Mouse (Mus musculus): ENCODE data around the gene Phyhipl. TPM values are rescaled to one million over a fixed set of nuclear protein-coding genes. Genes with fewer than 3 reads are reported as not detected.
A peak's percentile ranks its signal among the peaks of the same experiment; 100 is the strongest.

Gene Phyhipl
- total RNA-seq, 2 experiments from 2014 or later, result 3.1 to 4.4 TPM

DNA sequence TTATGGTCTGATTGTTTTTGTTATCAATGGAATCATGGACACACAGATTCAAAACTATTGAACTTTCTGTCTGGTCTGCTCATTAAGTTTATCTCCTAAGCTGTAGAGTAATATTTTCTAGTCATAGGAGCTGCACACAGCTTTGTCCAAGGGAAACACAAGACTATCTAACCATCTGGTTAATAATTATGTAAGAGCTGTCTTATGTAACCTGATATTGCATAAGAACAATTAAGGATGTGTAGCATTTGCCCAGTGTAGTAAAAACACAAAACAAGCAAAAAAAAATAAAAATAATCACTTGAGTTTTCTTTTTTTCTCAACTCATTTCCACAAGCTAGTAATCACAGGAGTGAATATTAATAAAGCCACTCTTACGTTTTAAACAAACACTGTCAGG is 20.5 kb downstream of the Phyhipl start:
- no peak for DNase-seq

DNA sequence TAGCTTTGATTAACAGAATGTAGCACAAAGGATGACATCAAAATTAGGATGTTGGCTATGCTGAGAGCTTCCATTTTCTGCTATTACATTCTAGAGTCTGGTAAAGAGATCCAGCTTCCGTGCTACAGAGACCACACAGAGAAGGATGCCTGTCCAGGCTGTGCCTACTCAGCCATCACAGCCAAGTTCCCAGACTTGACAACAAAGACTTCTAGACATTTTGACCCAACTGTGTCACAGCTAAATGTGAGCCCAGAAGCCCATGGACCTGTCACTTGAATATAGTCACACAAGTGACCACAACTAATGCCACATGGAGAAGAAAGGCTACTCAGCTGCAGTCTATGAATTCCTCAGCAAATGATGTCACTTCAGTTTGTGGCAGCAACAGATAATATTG is 24.6 kb downstream of the Phyhipl start:
- DNase-seq, result no peak

DNA sequence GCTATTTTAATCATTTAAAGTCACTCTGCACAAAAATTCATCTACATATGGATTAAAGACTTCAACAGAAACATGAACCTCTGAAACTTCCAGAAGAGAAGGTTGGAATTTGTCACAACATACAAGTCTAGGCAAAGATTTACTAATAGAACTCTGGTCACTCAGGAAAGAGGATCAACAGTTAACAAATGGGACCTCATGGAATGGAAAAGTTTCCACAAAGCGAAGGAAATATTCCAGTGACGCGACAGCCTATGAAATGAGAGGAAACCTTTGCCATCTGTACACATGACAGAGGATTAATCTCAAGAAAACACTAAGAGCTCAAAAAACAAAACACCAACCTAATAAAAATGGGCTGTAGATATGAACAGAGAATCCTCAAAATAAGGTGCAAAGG is 32.3 kb downstream of the Phyhipl start:
- no peak for DNase-seq

DNA sequence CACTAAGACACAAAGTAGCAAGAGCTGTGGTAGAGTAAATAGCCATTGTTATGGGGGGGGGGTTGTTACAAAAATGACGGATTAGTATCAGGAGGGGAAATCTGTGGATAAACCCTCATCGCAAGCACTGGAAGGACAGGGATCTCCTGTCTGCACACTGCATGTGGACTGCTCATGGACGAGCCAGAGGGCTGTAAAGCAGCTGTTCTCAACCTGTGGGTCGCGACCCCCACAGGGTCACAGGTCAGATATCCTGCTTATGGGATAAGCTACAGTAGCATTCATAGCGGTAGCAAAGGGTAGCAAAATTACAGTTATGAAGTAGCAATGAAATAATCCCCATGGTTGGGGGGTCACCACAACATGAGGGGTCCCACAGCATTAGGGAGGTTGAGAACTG is 39.4 kb downstream of the Phyhipl start:
- DNase-seq, result no peak

DNA sequence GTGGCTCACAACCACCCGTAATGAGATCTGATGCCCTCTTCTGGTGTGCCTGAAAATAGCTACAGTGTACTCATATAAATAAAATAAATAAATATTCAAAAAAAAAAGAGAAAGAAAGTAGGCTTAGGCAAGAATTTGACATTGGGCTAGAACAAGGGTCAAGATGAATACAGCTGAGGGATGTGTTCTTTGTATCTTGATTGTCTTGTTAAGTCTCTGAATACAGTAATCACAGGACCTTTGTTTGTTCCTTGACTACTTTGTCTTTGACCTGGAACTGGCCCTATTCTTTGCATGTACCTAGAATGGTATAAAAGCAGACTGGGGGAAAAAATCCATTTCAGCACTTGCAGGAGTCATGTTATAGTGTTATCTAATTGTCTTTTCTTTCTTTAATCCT is 44.1 kb downstream of the Phyhipl start:
- no peak for DNase-seq

DNA sequence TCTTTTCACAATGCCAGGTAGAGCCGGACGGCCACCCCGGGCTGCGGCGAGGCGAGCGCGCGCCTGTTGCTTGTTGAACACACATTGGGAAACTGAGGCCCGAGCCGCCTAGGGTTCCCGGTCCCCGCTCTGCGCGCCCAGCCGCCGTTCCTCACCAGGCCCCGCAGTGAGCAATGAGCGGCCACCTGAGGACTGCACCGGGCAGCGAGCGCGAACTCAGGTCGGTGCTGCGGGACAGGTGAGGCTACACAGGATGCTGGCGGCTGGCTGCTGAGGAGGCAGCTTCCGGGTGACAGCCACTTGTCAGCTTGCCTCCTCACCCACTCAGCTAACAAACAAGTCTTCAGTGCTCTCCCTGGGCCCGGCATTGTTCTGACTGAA is 55.9 kb downstream of the Phyhipl start:
- no peak for DNase-seq

DNA sequence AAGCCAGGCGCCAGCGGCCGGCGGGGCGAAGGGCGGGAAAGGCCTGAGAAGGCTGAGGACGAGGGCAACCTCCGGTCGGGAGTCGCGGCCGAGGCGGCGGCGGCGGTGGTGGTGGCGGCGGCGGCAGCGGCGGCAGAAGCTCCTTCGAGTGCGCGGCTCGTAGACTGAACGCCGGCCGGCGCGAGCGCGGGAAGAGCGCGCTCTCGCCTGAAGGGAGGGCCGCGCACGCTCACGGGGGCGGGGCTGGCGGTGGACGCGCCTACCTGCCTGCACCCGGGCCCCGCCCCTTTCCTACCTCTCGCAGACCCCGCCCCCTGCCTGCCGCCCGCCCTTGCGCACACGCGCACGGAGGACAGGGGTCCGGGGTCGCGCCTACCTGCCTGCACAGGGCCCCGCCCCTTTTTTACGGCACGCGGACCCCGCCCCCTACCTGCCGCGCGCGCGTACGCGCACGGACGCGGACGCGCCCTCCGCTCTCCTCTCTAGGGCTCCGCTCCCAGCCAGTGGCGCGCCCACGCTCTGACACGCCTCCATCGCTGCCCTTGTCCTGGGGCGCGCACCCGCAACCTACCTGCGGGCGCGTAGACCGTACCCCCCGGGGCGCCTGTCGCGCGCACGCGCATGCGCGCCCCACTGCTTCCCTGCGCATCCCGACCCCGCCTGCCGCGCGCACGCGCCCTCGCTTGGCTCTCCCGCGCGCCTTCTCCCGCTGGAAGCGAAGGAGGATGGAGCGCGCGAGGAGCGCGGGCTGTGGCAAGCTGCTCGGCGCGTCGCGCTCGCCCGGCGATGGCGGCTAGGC is 56.4 kb downstream of the Phyhipl start:
- peak; percentile 80 for DNase-seq

DNA sequence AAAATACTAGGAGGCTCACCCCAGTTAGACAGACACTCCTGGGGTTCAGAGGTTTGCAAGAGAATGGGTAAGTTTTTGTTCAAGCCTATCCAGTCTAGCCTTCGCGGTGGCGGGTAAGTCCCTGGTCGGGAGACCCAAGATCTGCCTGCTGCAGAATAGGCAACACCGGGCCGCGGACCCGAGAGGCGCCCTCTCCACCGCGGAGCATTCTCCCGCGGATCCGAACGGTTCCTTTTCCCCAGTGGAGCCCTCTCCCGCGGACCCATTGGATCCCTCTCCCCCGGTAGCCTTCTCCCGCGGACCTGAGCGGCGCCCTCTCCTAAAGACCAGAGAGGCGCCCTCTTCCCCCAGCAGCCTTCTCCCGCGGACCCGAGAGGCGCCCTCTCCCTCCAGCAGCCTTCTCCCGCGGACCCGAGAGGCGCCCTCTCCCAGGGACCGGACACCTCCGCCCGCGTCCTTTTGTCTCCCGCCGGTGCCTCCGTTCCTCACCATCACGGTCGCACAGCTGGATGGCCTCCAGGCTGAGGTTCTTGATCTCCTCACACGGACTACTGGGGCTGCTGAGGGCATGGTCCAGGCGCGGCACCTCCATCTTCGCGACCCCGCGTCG is 57.1 kb downstream of the Phyhipl start:
- DNase-seq, result peak; percentile 36

DNA sequence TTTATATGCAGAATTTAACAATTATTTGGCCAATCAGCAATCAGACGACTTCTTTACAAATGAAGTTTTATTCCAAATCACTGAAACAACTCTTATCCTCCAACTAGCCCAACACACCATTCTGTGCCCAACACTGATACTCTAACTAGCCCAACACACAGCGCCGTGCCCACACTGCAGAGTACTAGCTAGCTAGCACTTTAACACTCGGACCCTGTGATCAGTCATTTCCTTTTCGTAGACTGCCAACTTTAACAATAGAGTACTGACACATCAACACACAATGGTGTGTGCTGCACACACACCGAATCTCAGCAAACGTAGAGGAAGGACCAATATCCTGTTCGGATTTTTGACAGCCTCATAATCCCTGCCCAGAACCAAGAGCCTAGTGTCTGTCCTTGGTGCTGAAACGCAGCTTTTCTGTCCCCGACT is 57.7 kb downstream of the Phyhipl start:
- DNase-seq, result peak; percentile 71

DNA sequence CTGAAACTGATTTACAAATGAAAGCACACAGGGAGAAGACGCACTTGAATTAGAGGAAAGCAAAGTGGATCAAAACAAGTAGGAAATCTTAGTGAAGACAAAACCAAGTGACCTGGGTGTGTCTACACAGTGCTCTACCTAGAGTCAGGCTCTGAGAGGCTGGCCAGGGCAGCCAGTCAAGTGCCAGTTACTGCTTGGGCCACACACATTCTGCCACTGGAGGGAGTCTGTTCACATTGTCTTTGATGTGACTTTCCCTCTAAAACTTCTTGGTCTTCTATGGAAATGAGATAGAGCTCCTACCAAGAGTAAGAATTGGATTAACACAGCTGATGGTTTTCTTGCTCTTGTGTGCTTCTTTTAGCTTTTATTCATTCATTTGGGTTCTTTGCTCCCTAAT is 61.8 kb downstream of the Phyhipl start:
- peak; percentile 50 for DNase-seq

DNA sequence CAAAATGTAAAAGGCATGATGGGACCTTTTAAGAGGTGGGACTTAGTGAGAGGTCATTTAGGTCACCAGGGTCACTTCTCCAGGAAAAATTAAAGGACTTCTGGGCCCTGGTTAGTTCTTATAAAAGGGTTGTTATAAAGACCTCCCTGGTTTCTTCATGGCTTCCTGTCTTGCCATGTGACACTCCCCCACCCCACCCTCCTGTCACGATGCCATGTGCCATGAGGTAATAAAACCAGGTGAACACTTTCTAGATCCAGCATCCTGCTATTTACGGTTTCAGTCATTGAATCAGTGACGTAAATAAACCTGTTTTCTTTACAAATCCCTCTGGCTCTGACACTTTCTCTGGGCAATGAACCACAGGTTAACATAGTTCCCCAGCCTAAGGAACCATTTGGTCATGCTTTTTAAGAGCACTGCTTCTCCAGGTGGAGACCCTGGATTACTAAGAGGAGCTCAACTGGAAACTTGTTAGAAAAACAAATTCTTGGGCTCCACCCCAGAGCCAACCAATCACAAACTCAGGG is 68.8 kb downstream of the Phyhipl start:
- no peak for DNase-seq

DNA sequence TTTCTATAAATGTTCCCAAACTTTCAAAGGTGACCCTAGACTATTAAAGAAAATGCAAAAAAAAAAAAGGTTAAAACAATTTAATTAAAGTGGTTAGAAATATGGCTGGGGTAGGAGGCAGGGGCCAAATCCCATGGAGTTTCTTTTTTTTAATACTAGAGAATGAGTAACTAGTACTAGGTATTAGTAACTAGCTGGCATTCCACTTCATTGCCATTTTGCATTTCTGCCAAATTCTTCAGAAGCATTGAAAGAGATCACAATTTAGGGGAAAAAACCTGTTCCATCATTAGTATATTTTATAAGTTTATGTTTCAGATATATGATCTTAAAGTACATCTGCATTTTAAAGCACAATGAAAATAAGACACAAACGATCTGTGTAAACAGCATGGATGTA is 71.6 kb downstream of the Phyhipl start:
- DNase-seq, result no peak

DNA sequence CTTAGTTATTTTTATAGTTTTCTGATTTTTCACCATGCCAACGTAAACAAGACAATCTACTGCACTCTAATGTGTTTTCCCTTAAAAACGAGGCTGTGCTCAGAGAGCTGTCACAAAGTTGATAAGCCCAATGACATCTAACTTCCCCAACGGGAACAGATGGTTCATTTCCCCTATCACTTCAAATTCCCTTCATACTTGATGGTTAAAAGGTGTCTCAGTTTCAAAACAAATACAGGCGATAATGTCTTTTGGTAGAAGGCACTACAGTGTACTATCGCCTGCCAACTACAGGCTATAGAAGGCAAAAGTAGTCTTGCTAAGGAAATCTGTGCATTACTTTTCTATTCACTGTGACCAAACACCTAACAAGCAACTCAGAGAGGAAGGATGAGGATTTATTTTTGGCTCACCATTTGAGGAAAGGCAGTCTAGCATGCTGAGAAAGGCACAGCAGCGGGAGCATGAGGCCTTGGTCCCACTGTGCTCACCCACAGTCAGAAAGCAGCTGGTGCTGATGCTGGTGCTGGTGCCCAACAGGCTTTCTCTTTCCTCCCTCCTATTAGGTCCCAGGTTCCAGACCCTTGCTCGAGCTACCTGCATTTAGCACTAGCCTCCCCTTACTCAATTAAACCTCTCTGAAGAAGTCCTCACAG is 74.1 kb downstream of the Phyhipl start:
- no peak for DNase-seq

DNA sequence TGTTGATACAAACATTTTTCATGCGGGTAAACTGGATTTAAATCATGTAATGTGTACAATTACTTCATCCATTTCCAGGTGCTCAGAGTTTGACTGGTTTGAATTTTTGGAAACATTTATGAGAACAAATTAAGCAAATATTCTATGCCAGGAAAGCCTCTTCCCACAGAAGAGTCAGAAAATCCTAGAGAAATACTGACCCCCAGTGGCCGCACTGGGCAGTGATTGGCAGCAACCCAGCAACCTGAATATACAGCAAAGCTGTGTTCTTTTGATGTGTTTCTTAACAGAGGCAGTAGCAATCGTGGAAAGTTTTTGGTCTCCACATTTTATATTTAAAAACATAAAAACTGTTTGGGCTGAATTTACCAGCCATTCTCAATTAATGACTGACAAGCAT is 92.1 kb downstream of the Phyhipl start:
- DNase-seq, result peak; percentile 88

DNA sequence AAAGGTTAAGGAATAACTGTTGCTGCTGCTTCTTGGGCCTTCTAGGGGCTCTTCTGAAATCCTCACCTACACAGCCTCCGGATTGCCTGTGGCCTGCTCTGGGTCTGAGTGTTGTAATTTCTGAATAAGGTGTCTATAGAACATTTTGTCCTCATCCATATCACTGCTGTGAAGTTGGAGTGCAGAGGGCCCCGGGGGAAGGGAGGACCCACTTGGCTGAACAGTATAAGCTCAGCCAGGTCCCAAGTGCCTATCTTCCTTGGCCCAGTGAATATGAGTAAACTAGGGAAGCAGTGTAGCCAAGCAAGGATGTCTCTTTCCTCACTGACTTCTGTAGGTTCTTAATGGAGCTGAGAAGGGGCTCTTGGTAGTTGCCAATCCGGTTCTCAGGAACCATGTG is 103.2 kb downstream of the Phyhipl start:
- no peak for DNase-seq

DNA sequence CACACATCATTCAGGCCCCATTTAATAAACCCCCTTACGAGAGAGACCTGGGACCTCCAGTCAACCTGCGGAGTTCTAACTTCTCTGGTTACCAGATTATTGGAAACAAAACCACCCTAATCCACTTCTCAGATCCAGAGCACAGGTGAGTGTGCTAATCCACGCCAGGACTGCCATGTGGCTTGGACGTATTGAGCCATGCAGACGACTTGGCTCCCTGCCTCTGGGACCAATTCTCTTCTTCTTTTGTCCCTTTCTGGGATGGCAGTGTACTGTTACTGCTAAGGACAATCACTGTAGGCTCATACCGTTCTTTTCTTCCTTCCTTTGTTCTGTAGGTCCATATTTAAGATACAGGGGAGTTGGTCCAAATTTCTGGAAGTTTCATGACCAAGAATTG is 112.9 kb downstream of the Phyhipl start:
- no peak for DNase-seq

DNA sequence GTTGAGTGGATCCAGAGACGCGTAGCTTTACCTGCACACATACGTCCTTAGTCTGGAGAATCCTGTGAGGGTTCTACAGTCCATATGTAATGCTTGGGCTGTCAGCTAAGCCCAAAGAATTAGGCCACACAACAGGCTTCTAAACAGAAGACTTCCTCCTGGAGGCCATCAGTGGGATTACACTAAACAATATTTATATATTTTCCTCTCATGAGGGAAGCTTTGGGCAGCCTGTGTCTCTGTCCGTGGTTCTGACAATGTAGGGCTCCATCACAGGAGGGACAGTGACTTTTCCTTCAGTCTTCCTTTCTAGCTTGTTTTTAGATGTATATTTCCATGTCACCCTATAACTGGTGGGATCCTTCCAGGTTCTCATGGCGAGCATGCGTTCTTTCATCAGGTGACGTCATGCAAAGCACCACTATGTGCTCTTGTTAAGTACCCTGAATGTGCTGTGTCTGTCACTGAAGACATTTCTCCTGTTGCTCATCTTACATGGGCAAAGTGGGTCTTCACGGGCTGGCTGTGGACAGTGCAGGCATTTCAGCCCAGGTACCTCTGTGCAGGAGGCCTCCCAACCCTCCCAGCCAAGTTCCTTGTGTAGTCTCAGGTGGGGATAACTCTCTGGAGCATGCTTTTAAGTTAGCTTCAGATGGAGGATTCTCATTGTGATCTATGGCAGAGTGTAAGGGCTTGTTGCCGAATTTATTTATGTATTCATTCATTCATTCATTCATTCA is 115.1 kb downstream of the Phyhipl start:
- peak; percentile 35 for DNase-seq

DNA sequence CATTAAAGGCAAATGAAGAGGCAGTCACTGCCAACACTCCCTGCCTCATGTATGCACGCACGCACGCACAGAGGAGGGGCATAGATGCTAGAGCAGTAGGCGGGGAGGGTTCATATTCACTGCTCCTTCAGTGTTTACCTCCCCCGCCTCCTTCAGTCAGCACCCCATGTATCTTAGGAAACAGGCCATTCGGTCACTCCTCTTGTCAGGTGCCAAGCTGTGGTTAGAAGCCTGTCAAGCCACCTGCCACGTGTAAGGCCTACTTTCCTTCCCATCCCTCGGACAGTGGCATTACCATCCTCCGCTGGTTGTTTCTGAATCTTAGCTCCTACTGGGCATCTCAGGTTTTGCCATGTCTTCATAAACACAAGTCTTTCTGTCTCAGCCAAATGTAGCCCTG is 116.5 kb downstream of the Phyhipl start:
- no peak for DNase-seq

DNA sequence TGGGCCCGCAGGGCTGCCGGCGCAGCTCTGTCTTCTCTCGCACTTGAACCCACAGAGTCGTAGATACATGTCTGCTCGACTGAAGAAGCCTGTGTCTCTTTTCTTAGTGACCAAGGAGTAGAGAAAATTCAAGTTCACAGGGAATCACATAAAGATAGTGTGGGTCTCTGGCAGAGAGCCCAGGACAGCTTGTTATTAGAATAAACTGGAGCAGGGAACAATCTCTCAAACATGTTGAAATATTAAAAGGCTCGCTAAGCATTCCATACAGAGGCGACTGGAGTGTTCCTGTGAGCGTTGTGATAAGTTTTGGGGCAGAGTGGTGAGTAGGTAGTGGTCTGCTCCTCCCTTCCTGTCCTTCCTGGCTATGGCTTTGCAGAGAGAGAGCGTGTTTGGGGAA is 118.1 kb downstream of the Phyhipl start:
- no peak for DNase-seq

DNA sequence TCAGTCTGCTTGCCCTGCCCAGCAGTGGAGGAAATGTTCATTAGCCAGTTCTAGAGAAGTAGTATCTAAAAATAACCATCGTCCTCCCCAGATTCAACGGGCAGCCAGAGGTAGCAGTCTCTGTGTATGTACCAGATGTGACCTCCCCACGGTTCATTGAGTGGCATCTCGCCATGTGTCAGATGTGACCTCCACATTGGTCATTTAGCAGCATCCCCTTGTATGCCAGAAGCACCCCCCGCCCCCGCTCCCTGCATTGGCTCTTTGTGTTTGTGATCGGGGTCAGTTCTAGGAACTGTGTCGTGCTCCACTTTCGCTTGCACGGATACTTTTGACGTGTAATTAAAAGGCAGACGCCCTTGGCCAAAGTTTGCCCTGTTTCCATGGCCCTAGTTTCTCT is 120.4 kb downstream of the Phyhipl start:
- no peak for DNase-seq

DNA sequence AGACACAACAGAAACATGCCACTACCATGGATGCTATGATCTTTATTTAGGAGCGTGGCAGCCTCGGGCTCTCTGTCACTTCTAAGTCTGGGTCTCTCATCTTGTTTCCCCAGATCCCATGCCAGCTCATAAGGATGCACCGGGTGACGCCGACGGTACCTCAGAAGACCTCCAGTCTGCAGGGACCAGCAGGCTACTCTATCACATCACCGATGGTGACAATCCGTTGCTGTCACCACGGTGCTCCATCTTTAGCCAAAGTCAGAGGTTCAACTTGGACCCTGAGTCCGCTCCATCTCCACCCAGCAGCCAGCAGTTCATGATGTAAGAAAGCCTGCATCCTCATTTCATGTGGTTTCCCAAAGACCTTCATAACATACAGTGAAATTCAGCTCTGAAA is 121.2 kb downstream of the Phyhipl start:
- no peak for DNase-seq

DNA sequence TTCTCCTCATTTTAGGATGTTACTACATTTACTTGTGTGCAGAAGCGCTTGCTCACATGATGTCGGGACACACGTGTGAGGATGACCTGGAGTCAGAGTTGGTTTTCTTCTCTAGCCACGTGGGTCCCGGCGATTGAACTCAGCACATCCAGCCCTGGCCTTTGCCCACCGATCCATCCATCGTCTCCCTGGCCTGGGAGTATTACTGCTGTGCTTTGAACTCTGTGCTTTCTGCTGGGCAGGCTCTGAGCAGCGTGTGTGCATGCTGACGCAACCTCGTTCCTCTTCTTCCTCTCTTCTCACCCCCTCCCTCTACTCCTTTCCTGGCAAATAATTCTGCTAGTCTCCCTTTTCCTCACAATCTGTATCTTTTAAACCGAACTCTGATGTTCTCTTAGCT is 121.8 kb downstream of the Phyhipl start:
- DNase-seq, result no peak

DNA sequence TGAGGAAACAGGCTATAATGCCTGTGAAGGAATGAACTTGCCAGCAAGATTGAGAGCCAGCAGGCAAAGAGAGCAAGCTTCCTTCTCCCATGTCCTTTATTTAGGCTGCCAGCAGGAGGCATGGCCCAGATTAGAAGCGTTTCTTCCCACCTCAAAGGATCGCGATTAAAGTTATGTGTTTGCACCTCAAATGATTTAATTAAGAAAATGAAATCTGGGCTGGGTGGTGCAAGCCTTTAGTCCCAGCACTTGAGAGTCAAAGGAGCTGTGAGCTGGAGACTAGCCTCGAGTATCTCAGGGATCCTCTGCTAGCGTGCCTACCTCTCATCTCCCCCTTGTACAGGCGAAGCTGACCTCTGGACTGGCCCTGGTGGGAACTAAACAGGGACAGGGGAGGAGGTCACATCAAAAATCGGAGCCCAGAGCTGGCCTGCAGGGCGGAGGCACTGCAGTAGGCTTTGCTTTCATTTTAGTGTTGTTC is 122.4 kb downstream of the Phyhipl start:
- DNase-seq, result no peak

Data from adrenal gland, postnatal 10 days (tissue).